Mouse (Mus musculus): ENCODE data around the gene Ccn6. TPM values are rescaled to one million over a fixed set of nuclear protein-coding genes. Genes with fewer than 3 reads are reported as not detected.
A peak's percentile ranks its signal among the peaks of the same experiment; 100 is the strongest.
"Not testable (repeated sequence)": the region's sequence is repeated elsewhere in the genome, so short reads cannot be mapped to it uniquely, and the experiment has no call there.

Gene Ccn6
- 0.31 and 1.3 TPM in 2 replicates for polyA plus RNA-seq (2016; fragmentation: Nextera tagmentation; extraction: Ambion mirVana)

DNA sequence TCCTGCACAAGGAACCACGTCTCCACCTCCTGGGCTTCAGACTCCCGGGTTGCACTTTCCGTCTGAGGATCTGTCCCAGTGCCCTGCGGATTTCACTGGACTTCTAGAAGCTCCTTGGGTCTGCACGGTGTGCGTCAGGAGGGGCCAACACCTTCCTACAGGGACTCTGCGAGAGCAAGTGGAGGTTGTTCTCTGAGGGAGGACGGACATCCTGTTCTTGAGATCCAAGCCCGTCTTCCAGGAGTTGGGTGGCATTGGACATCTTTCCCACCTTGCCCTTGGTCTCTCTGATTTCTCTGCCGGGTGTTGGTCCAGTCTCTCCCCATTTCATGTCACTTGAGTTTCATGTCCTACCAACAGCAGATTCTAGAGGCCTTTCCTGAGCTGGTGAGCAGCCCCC, at the start of gene Ccn6:
Gene Ccn6, minus strand, starts transcription at position 101 of the 400 bp plus-strand sequence.
- Histone ChIP-seq H3K9ac (no peak within 1 kb of the TSS), H3K27ac (no peak within 1 kb of the TSS), H3K4me1 (0 out of 2 replicates have a peak, but pooled peaks cover 10% of the 10 kb centered on the region), H3K9me3 (replicated peaks) (no peaks in the 10 kb centered on the region), H3K4me2 (replicated peaks) (no peak within 1 kb of the TSS), H3K27me3 (0 out of 2 replicates have a peak, but pooled peaks cover 2% of the 10 kb centered on the region), H3K36me3 (no peaks in the 10 kb centered on the region), H3K4me3 (no peak within 1 kb of the TSS)
- WGBS = 88% methylated on average over 10 of the region's 10 CpGs
- no peak for ATAC-seq (ENCODE audit: low FRiP score)

DNA sequence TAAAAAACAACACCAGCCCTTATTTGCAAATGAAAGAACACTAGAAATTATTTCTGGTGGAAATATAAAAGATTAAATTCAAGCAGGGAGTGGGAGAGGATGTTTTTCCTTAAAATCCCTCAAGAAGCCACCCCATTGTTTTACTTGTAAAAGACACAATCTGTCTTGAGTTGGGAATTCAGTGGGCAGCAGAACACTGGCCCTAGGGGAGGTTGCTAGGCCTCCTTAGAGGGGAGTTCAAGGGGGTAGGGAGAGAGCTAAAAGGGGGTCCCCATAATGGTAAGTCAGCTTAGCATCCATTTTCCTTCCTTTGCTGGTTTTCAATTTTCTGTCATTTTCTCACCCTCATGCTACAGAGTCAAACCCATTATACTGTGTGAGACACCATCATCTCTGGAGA, 46.4 kb upstream of the Ccn6 start:
- H3K9me3 ChIP-seq (replicated peaks) = peaks cover 14% of the 10 kb centered on the region; the same call in 1 of the 2 replicates
- peak overlapping the region; percentile 78 for H3K27ac ChIP-seq
- H3K36me3 ChIP-seq = no peaks in the 10 kb centered on the region
- peaks cover 11% of the 10 kb centered on the region for H3K4me1 ChIP-seq
- H3K27me3 ChIP-seq = no peaks in the 10 kb centered on the region
- ATAC-seq (ENCODE audit: low FRiP score) = peak; percentile 58; the same call in 1 of the 2 replicates
- no peak overlapping the region for H3K9ac ChIP-seq
- no peak overlapping the region for H3K4me2 ChIP-seq (replicated peaks)
- no peak overlapping the region for H3K4me3 ChIP-seq

DNA sequence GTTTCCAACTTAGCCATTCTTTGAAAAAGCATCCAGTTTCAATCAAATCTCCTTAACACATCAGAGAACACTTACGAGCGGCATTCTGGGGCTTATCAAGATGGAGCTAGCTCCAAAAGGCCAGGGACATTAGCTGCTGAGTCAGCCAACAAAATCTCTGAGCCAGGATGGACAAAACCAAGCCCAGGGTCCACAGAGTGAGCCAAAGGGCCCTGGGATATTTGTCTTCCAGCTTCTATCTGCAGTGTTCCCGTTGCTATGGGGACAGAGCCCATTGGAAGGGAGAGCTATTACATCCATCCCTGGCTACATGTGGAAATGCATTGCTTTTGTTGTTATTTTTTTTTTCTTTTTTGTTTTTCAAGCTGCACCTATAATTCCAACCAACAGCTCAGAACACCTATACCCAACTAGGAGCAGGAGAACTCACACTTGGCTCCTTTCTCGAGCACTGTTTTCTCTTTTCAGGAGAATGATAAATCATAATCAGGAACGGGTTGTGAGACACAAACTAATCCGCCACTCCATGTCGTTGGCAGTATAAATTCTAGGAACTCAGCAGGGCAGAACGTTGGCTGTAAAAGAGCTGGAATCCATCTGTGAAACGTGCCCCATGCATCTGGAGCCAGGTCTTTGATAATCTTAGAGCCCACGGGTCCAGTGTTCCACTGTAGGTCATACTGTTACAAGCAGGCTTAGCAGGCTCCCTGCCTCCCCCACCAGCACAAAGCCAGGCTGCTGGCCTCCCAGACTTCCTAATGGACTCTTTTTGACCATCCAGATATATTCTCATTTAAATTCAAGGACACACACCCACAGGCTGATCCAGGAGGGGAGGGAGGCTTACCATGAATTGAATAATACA, 45.8 kb upstream of the Ccn6 start:
- no peaks in the 10 kb centered on the region for H3K27me3 ChIP-seq
- H3K4me3 ChIP-seq = no peak overlapping the region
- H3K27ac ChIP-seq = peak overlapping the region; percentile 78
- no peak overlapping the region for H3K4me2 ChIP-seq (replicated peaks)
- H3K36me3 ChIP-seq = no peaks in the 10 kb centered on the region
- H3K9ac ChIP-seq = no peak overlapping the region
- ATAC-seq (ENCODE audit: low FRiP score) = peak; percentile 86
- H3K9me3 ChIP-seq (replicated peaks) = peaks cover 14% of the 10 kb centered on the region; the same call in 1 of the 2 replicates
- 30% methylated on average over 10 of the region's 10 CpGs for WGBS
- H3K4me1 ChIP-seq = peaks cover 11% of the 10 kb centered on the region

DNA sequence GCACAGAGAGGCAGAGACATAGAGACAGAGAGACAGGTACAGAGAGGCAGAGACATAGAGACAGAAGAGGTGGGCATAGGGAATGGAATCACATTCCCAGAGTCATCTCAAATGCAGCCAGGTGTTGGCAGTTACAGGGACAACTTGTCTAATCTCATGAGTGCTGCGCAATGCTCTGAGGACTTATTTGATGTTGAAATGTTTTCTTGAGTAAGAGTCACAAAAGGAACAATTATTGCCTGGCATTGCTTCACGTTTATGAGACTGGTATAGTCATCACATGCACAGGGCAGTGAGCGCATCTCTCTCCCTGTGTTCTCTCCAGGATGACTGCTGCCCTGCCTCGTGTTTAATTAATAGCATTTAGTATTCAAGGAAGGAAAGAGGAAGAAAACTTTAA, 45.1 kb upstream of the Ccn6 start:
- Histone ChIP-seq H3K9ac (no peak overlapping the region), H3K9me3 (replicated peaks) (peaks cover 14% of the 10 kb centered on the region; the same call in 1 of the 2 replicates), H3K36me3 (no peaks in the 10 kb centered on the region), H3K27me3 (no peaks in the 10 kb centered on the region), H3K4me3 (no peak overlapping the region), H3K4me1 (peaks cover 11% of the 10 kb centered on the region), H3K4me2 (replicated peaks) (no peak overlapping the region), H3K27ac (peak overlapping the region; percentile 78)
- ATAC-seq (ENCODE audit: low FRiP score) = no peak
- WGBS = 78% methylated on average over 4 of the region's 4 CpGs

DNA sequence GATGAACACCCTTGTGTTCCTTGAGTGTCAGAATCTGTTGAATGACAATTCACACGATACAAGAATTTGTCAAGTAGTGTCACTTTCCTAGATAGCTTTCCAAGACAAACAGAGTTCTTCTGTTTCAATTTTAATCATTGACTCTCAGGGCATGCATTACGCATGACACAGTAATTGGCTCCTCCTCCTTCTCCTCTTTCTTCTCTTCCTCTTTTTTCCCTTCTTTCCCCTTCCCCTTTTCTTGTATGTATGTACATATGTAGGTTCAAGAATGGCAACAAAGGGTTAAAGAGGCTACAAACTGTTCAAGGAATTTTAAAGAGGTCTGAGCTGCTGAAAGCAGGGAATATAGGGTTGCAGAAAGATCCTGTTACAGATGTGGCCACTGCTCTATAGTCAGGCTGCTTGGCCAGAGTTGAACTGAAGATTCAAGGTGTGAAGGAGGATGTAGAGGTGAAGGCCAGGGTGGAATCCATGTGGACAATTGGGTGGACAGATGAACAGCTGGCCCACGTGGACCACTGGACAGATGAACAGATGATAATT, 43.8 kb upstream of the Ccn6 start:
- Histone ChIP-seq H3K4me2 (replicated peaks) (no peak overlapping the region), H3K27me3 (no peaks in the 10 kb centered on the region), H3K9me3 (replicated peaks) (peaks cover 14% of the 10 kb centered on the region; the same call in 1 of the 2 replicates), H3K4me3 (no peak overlapping the region), H3K4me1 (peaks cover 11% of the 10 kb centered on the region), H3K36me3 (no peaks in the 10 kb centered on the region), H3K27ac (no peak overlapping the region), H3K9ac (no peak overlapping the region)
- ATAC-seq (ENCODE audit: low FRiP score) = no peak
- WGBS = 84% methylated on average over 3 of the region's 3 CpGs

DNA sequence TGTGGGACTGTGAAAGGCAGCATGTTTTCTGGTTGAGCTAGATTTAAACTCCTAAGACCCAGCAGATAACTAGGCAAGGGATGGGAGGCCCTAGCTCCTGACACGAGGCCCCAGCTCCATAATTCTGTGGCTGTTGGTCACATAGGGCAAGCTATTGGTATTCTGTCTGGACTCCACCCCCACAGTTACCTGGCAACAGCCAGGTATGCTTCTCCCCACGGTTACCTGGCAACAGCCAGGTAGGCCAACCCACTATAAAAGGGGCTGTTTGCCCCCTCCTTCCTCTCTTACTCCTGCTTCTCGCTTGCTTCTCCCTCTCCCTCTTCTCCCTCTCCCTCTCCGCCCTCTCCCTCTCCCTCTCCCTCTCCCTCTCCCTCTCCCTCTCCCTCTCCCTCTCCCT, 38.9 kb upstream of the Ccn6 start:
- WGBS = 75% methylated on average over 4 of the region's 4 CpGs
- Histone ChIP-seq H3K4me1 (no peaks in the 10 kb centered on the region), H3K4me2 (replicated peaks) (no peak overlapping the region), H3K9me3 (replicated peaks) (no peaks in the 10 kb centered on the region), H3K27ac (no peak overlapping the region), H3K27me3 (no peaks in the 10 kb centered on the region), H3K36me3 (no peaks in the 10 kb centered on the region), H3K9ac (no peak overlapping the region), H3K4me3 (no peak overlapping the region)
- no peak for ATAC-seq (ENCODE audit: low FRiP score)

DNA sequence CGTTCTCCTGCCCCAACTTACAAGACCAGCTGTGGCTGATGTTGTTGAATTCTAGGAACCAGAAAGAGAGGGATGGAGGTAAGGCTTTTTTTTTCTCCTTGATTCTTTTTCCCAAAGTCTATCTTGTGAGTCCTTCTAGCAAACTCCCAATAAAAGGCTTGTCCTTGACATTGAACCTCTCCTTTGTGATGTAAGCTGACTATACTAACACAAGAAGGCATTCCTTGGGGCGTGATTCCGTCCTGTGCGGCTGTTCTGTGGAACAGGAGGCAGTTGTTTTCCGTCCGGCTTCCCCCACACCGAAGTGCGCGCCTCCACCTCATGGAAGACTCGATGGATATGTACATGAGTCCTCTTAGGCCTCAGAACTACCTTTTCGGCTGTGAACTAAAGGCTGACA, 34.6 kb upstream of the Ccn6 start:
- H3K9me3 ChIP-seq (replicated peaks); H3K9ac ChIP-seq; H3K4me2 ChIP-seq (replicated peaks); ATAC-seq (ENCODE audit: low FRiP score); H3K27me3 ChIP-seq; H3K27ac ChIP-seq; H3K4me1 ChIP-seq; H3K4me3 ChIP-seq; H3K36me3 ChIP-seq: not testable (repeated sequence)
- 94% methylated on average over 11 of the region's 11 CpGs for WGBS

DNA sequence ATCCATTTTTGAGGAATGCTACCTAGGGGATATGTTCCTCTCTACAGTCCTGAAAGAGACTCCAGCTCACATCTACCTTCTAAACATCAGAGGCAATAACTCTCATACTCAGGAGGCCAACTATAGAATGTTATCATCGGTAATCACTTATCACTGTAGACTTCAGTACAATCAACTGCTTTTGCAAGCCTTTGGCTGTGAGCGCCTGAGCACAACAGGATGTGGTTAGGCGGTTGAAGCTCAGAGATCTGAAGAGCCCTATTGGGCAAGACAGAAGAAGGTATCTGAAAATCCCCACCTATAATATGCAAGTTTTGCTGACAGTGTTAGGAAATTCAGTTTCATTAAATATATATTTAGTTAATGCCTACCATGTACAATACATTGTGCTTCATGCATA, 29.1 kb upstream of the Ccn6 start:
- Histone ChIP-seq H3K27ac (no peak overlapping the region), H3K27me3 (no peaks in the 10 kb centered on the region), H3K36me3 (no peaks in the 10 kb centered on the region), H3K9ac (no peak overlapping the region), H3K4me2 (replicated peaks) (no peak overlapping the region), H3K4me1 (no peaks in the 10 kb centered on the region), H3K9me3 (replicated peaks) (no peaks in the 10 kb centered on the region; the same call in 1 of the 2 replicates), H3K4me3 (no peak overlapping the region)
- WGBS = 94% methylated on average over 3 of the region's 3 CpGs
- no peak for ATAC-seq (ENCODE audit: low FRiP score)

DNA sequence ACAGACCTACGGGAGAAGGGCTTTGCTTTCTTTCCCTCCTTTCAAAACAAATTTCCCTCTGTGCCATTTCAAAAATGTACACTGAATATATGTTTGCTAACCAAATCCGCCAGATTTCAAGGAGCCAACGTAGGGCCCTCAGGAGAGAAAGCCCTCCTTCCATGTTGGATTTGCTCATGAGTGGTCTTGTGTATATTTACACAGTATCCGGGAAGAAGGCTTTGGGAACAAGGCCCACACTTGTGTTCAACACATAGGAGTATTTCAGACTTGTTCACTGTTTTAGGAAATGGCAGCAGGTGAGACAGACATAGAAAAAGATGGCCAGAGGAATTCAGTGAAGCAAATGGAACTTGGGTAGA, 21.9 kb upstream of the Ccn6 start:
- no peak overlapping the region for H3K9ac ChIP-seq
- 79% methylated on average over 4 of the region's 4 CpGs for WGBS
- no peaks in the 10 kb centered on the region; the same call in 1 of the 2 replicates for H3K9me3 ChIP-seq (replicated peaks)
- H3K36me3 ChIP-seq = no peaks in the 10 kb centered on the region
- H3K27me3 ChIP-seq = no peaks in the 10 kb centered on the region
- H3K4me3 ChIP-seq = no peak overlapping the region
- no peak overlapping the region for H3K27ac ChIP-seq
- no peak overlapping the region for H3K4me2 ChIP-seq (replicated peaks)
- no peaks in the 10 kb centered on the region for H3K4me1 ChIP-seq
- ATAC-seq (ENCODE audit: low FRiP score) = no peak

DNA sequence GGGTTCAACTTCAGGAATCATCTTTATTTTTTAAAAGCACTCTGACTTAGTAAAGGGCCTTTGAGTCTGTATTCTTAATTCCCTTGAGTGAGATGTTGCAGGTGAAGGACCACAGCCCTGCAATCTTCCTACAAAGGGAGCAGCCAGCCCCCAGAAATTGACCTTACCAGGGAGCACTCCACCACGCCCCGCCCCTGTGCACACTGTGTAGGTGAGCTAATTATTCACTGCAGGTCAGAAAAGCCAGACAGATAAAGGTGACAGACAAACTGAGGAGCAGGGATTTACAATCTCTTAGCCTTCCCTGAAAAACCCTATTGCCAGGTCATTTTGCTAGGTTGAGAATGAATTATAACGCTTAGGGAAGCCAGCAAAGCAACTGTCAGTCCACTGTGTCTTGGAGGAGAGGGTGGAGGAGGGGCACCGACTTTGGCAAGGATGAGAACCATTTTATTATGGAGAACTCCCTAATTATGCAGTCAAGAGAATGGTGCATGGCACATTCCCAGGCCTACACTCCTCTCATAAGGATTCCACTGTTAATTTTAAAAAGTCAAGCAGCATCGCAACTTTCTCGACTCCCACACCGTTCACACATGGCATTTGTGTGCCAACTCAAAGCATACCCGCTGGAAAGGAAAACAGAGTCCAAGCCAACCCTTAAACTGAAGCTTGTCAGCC, 21.4 kb upstream of the Ccn6 start:
- H3K4me2 ChIP-seq (replicated peaks) = no peak overlapping the region
- H3K9ac ChIP-seq = no peak overlapping the region
- no peaks in the 10 kb centered on the region; the same call in 1 of the 2 replicates for H3K9me3 ChIP-seq (replicated peaks)
- no peak overlapping the region for H3K27ac ChIP-seq
- H3K27me3 ChIP-seq = no peaks in the 10 kb centered on the region
- H3K36me3 ChIP-seq = no peaks in the 10 kb centered on the region
- no peak overlapping the region for H3K4me3 ChIP-seq
- H3K4me1 ChIP-seq = no peaks in the 10 kb centered on the region
- 81% methylated on average over 8 of the region's 8 CpGs for WGBS
- no peak for ATAC-seq (ENCODE audit: low FRiP score)

DNA sequence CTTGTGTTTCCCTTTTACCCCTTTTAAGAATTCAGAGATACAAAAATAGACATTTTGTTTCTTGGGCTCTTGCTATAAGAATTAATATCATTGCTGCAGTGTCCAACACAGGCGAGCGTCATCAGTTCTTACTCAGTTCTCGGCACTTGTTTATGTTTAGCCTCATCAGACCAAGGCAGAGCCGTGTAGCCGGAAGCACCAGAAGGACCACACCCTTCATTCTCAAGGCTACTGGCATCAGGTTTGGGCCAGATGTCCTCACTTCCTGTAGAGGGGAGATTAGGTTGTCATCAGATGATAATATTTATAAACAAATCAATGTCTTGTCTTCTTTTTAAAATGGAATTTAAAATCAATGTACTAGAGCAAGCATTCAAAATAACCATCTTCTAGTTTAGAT, 13.4 kb upstream of the Ccn6 start:
- 87% methylated on average over 5 of the region's 5 CpGs for WGBS
- H3K4me2 ChIP-seq (replicated peaks) = no peak overlapping the region
- H3K27ac ChIP-seq = no peak overlapping the region
- H3K36me3 ChIP-seq = no peaks in the 10 kb centered on the region
- H3K9me3 ChIP-seq (replicated peaks) = 0 out of 2 replicates have a peak, but pooled peaks cover 5% of the 10 kb centered on the region
- H3K4me3 ChIP-seq = no peak overlapping the region
- ATAC-seq (ENCODE audit: low FRiP score) = no peak
- peaks cover 16% of the 10 kb centered on the region for H3K4me1 ChIP-seq
- no peak overlapping the region for H3K9ac ChIP-seq
- H3K27me3 ChIP-seq = no peaks in the 10 kb centered on the region

DNA sequence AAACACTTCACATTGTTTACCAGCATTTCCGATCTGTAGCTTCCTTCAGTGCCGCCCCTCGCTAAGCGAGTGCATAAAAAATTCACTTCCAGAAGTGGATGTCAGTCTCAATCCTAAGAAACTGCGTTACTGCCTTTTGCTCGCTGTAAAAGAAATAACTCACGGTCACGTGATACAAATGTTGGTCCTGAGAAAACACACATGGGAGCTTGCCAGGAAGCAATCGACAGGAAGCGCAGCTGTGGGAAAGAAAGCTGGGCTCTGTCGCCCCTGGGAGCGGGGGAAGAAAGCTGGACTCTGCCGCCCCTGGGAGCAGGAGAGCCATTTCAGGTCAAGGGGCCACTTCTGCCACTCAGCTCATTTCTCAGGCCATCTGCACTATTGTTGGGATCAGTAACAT, 9.5 kb upstream of the Ccn6 start:
- H3K9ac ChIP-seq = no peak overlapping the region
- no peaks in the 10 kb centered on the region for H3K27me3 ChIP-seq
- H3K4me1 ChIP-seq = peaks cover 21% of the 10 kb centered on the region
- peak overlapping the region; percentile 94 for H3K27ac ChIP-seq
- no peak overlapping the region for H3K4me3 ChIP-seq
- H3K9me3 ChIP-seq (replicated peaks) = 0 out of 2 replicates have a peak, but pooled peaks cover under 1% of the 10 kb centered on the region
- ATAC-seq (ENCODE audit: low FRiP score) = no peak
- 36% methylated on average over 13 of the region's 13 CpGs for WGBS
- H3K36me3 ChIP-seq = no peaks in the 10 kb centered on the region
- H3K4me2 ChIP-seq (replicated peaks) = peak overlapping the region; percentile 38
